Mouse (Mus musculus) G1E (cell line): Measurements from ENCODE around the gene Mylip.

ENCODE experiments used
- CTCF ChIP-seq: IDR thresholded peaks from 2 replicates; pipeline ENCODE4 v1.5.1; 2012; ENCODE audit warnings: low read depth, low read length, inconsistent platforms, mixed read lengths
- GATA1 ChIP-seq: IDR thresholded peaks from 2 replicates; pipeline ENCODE4 v1.6.1; 2012; ENCODE audit warnings: borderline replicate concordance, low read length, inconsistent platforms, mixed read lengths
- TAL1 ChIP-seq: conservative IDR thresholded peaks from 2 replicates; pipeline ENCODE4 v1.6.1; 2012; ENCODE audit warnings: low read depth, low read length, inconsistent platforms, mixed read lengths

DNA sequence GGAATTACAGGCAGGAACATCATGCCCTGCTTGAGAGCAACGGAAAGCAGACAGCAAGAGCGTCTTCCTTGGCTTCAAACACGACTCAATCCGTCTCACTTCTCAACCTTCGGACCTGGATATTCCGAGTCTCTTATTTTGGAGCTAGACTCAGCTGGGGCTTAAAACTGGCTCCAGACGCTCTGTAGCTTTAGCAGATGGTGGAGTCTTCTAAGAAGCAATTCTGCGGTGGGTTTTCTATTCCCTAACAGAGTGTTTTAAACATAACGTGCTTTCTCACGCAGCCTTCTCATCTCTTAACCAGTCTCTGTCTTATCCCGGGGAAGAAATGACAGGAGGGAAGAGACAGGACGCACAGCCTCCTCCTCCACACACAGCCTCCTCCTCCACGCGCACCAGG, 3.3 kb upstream of the Mylip start:
- no peak for TF ChIP-seq GATA1
- TF ChIP-seq CTCF, result no peak
- TF ChIP-seq TAL1, result no peak
